Mouse (Mus musculus): Measurements from ENCODE around the gene Tmem121b.

DNA sequence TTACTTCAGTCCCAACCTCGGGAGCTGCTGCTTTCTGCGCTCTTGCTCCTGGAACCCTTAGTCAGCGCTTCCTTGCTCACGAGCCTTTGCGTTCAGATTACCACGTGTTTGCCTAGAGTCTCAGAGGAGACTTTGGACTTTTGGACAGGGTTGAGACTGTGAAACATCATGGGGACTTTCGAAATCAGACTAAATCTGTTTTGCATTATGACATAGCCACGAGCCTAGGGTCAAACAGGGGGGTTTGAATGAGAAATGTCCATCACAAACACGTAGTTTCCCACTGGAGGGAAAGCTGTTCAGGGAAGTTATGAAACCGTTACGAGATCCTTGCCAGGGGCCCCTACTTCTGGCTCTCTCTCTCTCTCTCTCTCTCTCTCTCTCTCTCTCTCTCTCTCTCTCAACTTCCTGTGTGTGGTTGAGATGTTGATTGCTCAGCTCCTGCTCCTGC lies 39.0 kb downstream of the Tmem121b start:
- TF ChIP-seq TAL1 (conservative IDR thresholded peaks at IDR 0.05; ENCODE audit: low read depth, low read length) (no peak), CTCF (IDR thresholded peaks at IDR 0.05; ENCODE audit: low read depth, low read length) (no peak), POLR2AphosphoS5 (IDR thresholded peaks at IDR 0.05; ENCODE audit: insufficient replicate concordance, low read depth, low read length) (no peak), GATA1 (IDR thresholded peaks at IDR 0.05; ENCODE audit: borderline replicate concordance, low read length) (no peak), GATA2 (IDR thresholded peaks at IDR 0.05; ENCODE audit: borderline replicate concordance, low read depth, low read length) (no peak)
